Mouse (Mus musculus) yolk sac, embryonic 10.5 days (tissue): ENCODE data around the gene Otulin.

Experiments used
- DNase-seq: peaks from one replicate; pipeline ENCODE4 v3.0.0-alpha.2; 2017; ENCODE audit warnings: low spot score

The Otulin gene

DNA sequence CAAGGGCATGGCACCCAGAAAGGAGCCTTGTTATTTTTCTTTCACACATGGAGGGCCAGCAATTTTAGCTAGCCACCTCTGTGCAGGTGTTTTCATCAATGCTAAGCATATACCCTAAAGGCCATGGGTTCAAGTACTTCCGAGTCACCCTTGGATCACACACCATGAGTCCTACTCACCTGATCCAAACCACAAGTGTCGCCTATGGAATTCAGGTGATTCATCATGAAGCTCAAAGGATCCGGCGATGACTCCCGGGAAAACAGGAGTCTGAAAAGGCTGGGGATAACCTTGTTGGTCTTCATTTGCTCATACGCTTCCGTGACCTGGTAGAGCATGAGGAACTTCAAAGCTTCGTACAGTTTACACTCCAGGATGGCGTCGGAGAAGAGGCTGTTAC is 27.4 kb upstream of the Otulin start:
- no peak for DNase-seq

DNA sequence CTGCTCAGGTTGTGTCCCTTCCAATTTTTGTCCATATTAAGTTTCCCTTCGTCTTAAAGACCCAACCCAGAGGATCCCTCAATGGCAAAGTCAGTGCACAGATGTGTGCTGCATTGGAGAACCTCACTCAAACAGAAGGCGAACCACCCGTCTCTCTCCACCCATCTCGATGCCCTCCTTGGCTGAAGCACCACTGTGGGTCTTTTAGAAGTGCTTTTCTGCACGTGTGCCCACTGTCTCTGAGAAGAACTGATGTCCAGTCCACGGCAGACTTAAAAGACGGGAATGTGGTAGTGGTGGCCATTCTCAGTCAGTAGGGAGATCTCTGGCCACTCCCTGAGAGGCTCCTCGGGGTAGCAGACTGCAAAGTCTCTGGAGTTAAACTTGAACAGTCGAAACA is 26.1 kb upstream of the Otulin start:
- DNase-seq: no peak

DNA sequence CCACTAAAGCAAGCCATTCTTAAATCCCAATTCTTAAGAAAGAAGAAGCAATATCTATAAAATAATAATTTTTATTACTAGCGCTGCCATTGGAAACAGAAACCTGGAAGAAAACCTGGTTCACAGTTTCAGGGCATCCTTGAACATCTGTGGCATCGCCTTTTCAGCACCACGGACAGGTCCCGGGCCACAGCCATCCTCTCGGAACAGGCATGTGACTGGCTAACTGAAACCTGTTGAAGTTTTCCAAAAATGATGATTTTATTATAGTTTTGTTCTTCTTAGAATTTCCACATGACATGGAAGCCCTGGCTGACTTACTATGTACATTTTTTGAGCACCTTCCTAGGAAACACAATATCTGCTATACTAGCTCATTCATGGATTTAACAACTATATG is 24.5 kb upstream of the Otulin start:
- peak; percentile 22 for DNase-seq

DNA sequence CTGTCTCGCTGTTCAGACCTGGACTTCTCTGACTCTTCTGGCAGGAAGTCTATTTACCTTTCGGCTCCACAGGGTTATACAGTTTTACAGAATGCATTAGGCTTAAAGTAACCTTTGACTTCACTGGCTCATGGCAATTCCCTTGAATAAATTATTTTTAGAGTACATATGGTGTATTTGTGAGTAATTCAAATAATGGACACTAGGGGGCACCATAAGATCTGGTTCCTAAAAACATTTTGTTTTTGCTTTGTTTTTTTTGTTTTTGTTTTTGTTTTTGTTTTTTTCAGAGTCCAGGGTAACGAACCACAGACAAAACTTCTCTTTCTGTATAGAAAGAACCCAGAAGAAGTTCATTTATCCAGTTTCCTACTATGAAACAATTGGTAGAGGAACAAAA is 17.2 kb upstream of the Otulin start:
- DNase-seq: no peak

DNA sequence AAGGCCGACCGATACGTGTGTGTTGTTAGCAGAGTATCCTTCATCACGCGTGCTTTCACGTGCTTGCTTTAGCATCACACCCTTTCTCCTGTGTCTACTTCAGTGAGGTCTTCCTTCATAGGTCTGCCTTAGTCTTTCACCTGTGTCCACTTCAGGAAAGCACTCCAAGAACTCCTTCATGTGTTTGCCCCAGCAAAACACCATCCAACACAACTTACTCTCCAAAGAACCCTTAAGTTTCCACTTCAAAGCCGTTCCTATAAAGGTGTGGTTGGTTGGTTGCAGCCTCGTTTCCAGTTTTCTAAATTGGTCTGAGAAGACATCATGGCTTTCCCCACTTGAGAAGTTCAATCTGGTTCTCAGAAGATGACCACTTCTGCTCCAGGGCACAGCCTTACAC is 16.2 kb upstream of the Otulin start:
- no peak for DNase-seq

DNA sequence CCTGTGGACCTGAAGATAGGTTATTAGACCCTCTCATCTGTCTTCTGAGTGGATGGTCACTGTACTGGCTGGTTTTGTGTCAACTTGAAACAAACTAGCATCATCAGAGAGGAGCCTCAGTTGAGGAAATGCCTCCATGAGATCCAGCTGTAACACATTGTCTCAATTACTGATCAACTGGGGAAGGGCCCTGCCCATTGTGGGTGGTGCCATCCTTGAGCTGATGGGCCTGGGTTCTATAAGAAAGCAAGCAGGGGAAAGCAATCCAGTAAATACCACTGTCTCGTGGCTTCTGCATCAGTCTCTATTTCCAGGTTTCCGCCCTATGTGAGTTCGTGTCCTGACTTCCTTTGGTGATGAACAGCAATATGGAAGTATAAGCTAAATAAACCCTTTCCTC is 14.8 kb upstream of the Otulin start:
- no peak for DNase-seq

DNA sequence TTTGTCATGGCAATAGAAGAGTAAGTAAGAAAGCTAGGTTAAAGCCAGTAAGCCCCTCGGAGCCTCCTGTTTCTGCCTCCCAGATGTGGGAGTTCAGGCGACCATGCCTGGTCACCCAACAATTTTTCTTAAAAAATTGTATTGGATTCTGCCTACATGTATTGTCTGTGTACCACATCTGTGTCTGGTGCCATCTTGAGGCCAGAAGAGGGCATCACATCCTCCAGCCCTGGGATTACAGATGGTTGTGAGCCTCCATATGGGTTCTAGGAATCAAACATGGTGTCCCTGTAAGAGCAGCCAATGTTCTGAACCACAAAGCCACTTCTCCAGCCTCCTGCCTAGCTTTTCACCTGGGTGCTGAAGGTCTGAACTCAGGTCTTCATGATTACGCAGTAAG is 12.4 kb upstream of the Otulin start:
- DNase-seq: no peak

DNA sequence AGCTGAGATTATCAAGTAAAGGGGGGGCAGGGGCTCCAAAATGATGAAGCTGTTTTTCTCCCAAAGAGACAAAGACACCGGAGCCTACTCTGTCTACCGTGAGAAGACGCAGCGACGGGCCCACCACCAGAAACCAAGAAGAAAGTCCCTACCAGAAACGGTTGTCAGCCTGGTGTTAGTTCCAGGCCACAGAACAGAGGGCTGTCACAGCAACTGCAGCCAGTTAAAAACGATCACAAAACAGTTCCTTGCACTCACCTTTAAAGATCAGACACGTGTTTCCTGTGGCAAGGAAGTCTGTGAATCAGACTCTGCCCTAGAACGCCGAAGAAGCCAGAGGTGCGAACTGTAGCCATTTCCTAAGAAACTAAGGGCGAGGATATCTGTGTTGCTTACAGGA is 10.7 kb upstream of the Otulin start:
- peak; percentile 19 for DNase-seq

DNA sequence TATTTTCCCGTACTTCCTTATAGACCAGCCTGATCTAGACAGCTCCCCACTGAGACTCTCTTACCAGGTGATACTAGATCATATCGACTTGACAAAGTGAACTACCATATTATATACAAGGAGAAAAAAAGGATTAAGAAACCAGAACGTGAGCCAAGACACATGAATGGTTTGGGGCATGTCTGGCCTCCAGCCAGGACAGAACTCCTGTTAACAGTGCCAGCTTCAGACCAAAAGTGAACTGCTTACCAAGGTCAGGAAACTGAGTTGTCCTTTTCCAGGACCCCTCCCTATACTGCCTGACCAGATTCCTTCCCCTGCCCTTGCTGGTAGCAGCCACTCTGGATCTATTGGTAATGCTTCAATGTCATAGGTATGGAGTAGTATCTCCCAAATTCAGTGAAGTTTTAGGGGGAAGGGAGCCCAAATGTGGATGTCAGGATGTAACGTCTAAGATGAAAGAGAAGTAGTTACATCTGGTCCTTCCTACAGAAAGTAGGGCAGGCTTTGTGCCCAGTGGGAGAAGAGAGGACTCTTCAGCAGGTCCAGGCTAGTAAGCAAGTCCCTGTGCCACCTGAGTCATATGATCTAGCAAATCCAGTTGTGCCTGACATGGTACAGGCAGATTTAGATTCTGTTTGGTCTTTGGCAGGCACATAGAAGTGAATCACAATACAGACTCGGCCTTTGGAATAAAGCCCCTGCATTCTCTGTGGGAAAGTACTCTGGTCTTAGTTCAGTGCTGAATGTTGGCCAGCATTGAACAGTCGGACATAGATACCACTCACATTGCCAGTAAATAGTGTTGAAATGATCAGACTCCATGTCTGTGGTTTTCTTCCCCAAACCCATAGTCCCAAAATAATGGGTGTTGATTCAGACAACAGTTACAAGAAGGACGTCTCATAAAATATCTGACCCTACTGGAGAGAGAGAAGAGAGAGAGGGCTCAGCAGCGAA is 3.7 kb upstream of the Otulin start:
- no peak for DNase-seq

DNA sequence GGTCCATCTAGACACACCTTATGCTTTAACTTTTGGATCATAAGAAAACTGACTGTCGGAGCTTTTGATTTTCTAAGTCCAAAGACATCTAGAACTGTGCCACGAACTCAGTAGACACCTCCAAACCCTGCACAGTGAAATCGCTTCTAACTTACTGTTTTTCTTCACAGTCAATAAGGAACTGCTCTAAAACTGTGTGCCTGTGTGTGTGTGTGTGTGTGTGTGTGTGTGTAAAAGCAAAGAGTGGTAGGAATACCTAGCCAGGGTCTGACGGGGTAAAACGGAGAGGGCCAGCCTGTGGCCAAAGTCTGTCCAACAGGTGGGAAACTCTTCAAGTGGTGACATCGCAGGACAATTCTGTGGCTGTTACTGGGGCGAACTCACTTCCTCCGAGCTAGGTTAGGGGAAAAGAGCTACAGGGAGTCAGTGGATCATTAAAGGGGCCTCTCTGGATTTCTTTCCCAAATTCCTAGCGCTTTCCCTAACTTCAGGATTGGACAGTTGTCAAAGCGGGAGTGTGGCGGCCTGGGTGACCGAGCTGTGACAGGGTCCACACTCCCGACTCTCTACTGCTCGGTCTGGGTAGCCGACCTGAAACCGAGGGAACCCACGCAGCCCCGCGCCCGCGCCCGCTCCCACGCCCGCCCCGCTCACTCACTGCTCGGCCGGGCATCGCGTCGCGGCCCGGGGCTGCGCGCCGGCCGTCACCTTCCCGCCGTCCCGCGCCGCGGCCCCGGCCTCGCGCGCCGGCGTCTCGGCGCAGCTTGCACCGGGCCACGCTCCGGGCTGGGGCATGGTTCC is 493 bp downstream of the Otulin start:
- DNase-seq: peak; percentile 27

DNA sequence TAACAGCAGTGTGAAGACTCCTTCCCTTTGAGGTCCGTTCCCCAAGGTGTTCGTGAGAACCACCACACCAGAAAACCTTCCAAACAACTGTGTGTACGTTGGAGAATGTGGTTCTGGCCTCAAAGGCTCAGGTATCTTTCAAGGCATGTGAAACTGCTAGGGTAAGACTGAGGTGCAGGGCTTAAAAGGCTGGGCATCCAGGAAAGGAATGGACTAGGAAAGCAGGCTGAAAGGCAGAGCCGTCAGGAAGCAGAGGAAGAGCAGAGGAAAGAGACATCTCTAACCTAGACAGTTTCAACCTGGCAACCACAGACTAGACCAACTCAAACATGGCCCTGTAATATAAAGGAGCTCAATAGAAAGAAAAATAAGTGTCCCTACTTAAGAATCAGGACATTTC is 1.4 kb downstream of the Otulin start:
- DNase-seq: no peak

DNA sequence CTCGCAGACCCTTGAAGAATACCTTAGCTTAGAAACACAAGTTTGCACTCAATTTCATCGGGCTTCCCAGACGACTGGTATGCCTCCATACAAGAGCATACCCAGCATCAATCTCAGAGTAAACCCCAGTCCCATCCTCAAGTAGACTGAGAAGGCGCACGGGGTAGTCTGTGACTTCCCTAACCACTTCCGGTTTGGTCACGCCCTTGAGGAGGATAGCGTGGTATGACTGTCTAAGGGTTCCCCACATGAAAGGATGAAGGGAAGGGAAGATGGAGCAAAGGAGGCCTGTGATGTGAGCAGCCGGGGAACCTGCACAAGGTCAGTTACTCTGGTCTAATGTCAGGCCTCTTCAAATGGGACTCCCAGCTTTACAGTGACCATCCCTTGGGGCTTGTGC is 2.7 kb downstream of the Otulin start:
- no peak for DNase-seq

DNA sequence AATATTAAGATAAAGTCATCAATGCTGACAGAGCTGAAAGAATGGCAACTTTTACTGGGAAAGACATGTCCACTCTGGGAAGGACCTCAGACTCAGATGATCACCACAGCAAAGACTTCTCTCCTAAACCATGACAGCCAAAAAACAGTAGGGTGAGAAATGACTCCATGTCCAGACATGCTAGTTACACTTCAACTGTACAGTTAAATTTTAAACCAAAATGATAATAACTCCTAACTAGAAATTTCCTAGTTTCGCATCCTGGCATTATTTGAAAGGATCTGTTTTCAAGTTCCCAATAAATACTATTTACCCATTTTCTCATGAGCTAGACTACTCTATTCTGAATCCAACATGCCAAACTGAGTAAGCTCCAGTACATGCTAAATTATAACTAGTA is 4.2 kb downstream of the Otulin start:
- no peak for DNase-seq

DNA sequence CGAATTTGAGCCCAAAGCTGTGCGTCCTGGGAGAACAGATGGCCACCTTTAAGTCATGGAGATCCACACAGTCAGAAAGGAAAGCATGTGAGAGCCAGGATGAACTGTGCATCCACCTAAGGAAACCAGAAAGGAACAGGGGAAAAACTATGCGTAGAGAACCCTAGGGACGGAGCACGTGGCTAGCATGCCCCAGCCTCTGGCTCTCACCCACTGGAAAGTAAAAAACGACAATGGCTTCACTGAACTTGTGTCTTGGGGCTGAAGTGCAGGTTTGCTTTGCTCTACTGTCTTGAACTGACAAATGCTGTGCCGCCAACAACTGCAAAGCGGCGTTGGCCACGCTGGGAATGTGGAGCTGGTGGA is 4.6 kb downstream of the Otulin start:
- no peak for DNase-seq

DNA sequence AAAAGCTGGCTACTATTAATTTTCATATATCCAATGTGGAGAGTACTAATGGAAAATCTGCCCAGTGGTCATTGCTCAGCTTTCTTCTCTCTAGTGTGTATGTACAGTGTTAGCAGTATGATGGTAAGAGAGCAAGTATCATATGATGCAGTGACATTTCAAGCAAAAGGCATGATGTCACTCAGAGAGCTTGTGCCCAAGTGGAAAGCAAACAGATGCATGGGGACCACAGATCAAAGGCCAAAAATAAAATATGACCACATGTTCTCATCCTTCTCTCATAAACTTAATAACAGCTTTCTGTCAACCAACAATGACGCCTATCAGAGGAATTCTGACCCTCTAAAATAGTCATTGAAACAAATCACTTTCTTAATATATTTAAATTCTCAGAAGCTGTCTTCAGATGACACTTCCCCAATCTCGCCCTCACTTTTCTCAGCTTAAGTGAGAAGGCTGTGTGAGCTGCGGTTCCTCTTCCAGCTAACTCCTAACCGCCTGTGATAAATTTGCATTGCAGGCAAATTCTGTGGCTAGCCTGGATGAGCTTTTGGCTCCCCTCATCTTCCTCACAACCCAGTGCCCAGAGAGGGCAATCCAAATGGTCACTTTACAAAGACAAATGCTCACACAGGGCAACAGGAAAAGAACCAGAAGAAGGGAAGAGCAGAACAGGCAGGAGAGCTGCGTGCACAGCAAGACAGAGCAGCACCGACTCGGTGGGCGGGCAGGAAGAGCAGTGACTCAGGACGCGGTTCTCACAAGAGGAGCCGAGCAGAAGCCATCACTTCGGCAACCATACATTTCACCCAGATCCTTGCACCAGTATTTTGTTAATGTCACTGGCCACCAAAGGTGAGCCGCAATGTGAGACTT is 5.2 kb downstream of the Otulin start:
- no peak for DNase-seq

DNA sequence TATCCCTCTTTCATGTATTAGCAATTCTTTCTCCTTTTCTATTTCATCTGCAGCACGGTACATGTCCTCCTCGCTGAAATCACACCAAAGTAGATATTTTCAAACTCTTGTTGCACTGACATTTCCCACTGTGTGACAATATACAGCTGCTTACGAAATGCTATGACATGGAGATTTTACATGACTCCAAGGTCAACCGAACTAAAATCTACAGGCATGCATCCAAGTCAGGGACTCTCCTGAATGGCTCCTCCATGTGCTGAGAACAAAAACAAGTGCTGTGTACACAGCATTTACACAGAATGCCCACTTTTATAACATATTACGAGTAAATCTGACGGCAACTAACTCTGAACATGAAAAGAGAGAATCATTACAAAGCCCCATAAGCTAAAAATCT is 7.2 kb downstream of the Otulin start:
- DNase-seq: no peak

DNA sequence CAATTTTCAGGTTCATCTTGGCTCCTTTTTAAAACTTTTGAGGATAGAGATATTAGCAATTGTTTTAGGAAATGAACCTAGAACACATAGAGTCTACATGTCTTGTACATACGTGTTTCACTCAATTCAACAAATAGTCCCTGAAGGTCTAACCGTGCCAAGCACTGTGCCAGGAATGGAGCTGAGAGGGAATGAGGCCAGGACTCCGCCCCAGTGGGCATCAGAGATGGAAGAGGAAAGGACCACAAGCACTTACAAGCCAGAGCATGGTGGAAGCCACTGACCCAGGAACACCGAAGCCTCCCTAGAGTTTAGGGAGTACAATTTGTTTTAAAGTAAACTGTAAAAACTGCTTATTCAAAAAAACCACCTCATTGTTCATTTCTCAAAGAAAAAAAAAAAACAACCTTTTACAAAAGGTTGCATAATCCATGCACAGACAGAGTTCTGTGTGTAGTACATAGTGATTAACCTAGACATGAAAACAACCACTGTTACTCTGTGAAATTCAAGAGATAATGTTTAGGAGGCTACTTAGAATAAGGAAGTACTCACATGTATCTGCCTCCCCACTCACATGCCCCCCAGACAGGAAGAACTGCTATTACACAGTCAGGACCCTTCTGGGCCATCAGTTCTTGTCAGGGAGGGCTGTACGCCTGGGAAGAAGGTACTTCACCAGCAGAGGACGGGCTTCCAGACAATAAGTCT is 9.9 kb downstream of the Otulin start:
- no peak for DNase-seq

DNA sequence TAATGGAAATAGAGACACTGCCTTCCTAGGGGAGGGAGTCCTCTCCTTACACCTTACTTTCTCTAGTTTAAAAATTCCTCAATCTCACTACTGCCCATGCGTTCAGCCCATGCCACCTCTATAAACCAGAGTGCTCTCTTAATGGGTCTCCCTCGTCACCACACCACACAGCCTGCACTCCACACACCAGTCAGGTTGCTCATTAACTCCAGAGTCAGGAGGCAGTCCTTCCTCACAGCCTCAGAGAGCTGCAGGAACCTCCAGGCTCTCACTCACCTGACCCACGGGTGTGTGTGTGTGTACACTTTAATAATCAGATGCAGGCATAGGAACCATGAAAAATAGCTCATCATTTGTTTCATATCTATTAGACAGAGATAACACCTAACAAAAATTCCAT is 10.8 kb downstream of the Otulin start:
- DNase-seq: no peak

DNA sequence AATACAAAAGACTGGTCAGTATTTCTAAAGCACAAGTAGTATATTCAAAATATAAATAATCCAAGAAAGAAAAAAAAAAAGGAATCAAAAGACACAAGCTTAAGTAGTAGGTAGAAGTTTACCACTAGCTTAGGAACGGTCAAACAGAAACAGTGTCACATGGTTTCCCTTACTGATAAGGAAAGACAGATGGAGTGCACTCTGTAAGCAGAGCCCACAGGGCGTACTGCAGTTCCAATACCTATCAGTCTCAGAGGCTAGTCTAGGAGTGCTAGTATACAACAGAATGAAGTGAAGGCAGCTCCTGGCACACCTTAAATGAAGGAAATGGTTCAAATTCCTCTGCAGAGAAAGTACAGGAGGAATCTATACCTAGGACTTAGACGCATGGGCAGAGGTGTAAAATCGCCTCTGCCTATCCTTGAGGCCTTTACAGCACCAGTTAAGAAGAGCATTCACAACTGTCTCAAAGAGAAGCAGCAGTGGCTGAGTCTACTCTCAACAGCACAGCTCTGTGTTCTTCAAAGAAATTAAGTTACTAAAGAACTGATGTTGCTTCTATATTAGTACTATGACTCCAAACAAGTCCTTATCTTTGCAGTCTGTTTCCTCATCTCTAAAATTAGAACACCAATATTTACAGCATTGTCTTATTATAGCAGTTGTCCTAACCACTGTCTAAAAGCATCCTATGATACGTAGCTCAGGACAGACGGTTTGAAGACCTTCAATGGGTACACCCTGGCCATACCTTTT is 11.5 kb downstream of the Otulin start:
- DNase-seq: no peak

DNA sequence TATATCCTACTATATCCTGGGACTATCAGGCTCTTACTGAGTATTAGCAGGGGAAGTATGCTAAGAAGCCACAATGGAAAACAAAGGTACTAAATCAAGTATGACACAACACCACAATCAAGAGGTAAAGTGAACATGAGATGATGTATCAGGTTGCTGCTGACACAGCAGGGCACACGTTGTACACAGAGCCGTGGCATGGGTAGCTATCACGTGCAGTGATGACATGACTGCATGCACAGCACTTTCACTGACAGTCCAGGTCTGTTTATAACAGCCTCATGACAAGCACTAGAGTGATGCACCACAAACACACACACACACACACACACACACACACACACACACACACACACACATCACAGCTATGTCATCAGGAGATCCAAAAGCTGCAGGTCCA is 13.3 kb downstream of the Otulin start:
- no peak for DNase-seq

DNA sequence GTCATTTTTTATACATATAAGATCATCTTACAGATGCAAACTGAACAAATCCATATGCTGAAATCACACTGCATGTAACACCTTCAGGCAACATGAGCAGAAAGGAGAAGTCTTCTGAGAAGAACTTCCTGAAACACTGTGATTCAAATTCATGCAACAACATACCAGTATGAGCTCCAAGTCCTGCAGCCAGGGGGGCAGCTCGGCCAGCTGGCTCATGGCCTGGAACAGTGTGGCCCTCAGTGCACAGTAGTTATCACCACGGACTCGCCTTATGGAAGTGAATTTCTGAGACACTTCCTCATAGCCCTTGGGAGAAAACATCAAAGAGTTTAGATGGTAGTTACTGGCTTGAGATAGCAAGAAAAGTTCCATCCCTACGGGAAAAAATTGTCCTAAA is 14.3 kb downstream of the Otulin start:
- DNase-seq: no peak
